Mouse (Mus musculus): ENCODE measurements at regions not wholly inside any gene's neighbourhood (a gene's known extent, or its start where the extent isn't known, plus 50 kb on each side); places are given as distances from the start of the nearest gene placed in this dataset.
"Not testable (repeated sequence)": the region's sequence is repeated elsewhere in the genome, so short reads cannot be mapped to it uniquely, and the experiment has no call there.

GRCm38 (mm10) chr12:11037951-11038350 lies 112.9 kb downstream of the Kcns3 start:
- no peak overlapping the region for H3K27ac ChIP-seq
- H3K4me3 ChIP-seq = no peak overlapping the region
- 93% methylated on average over 4 of the region's 4 CpGs for WGBS
- no peak for ATAC-seq
- H3K4me2 ChIP-seq = no peak overlapping the region
- no peaks in the 10 kb centered on the region for H3K9me3 ChIP-seq (replicated peaks)
- no peak overlapping the region for H3K9ac ChIP-seq
- H3K27me3 ChIP-seq = no peaks in the 10 kb centered on the region
- H3K36me3 ChIP-seq (ENCODE audit: poor library complexity, severe bottlenecking) = no peaks in the 10 kb centered on the region
- H3K4me1 ChIP-seq = no peaks in the 10 kb centered on the region

GRCm38 (mm10) chr12:11020571-11021545 lies 130.0 kb downstream of the Kcns3 start:
- WGBS = 91% methylated on average over 11 of the region's 11 CpGs
- ATAC-seq = peak; percentile 33; the same call in 1 of the 2 replicates
- no peaks in the 10 kb centered on the region for H3K9me3 ChIP-seq (replicated peaks)
- H3K36me3 ChIP-seq (ENCODE audit: poor library complexity, severe bottlenecking) = no peaks in the 10 kb centered on the region
- no peaks in the 10 kb centered on the region for H3K27me3 ChIP-seq
- H3K9ac ChIP-seq = no peak overlapping the region
- H3K4me2 ChIP-seq = no peak overlapping the region
- H3K4me3 ChIP-seq = no peak overlapping the region
- no peak overlapping the region for H3K27ac ChIP-seq
- H3K4me1 ChIP-seq = no peaks in the 10 kb centered on the region

GRCm38 (mm10) chr12:11011159-11011558 lies 139.7 kb downstream of the Kcns3 start:
- 67% methylated on average over 1 of the region's 1 CpGs for WGBS
- H3K9me3 ChIP-seq (replicated peaks) = no peaks in the 10 kb centered on the region
- H3K36me3 ChIP-seq (ENCODE audit: poor library complexity, severe bottlenecking) = no peaks in the 10 kb centered on the region
- ATAC-seq = no peak
- no peak overlapping the region for H3K9ac ChIP-seq
- 0 out of 2 replicates have a peak, but pooled peaks cover 1% of the 10 kb centered on the region for H3K4me1 ChIP-seq
- no peak overlapping the region for H3K4me2 ChIP-seq
- no peaks in the 10 kb centered on the region for H3K27me3 ChIP-seq
- no peak overlapping the region for H3K27ac ChIP-seq
- H3K4me3 ChIP-seq = no peak overlapping the region

- H3K27ac ChIP-seq = no peak overlapping the region
- H3K9me3 ChIP-seq (replicated peaks) = no peaks in the 10 kb centered on the region
- no peak overlapping the region for H3K4me3 ChIP-seq
- H3K4me2 ChIP-seq = no peak overlapping the region
- no peaks in the 10 kb centered on the region for H3K4me1 ChIP-seq
- no peaks in the 10 kb centered on the region for H3K36me3 ChIP-seq (ENCODE audit: poor library complexity, severe bottlenecking)
- 82% methylated on average over 3 of the region's 3 CpGs for WGBS
- ATAC-seq = peak; percentile 68; the same call in 1 of the 2 replicates
- no peaks in the 10 kb centered on the region for H3K27me3 ChIP-seq
- no peak overlapping the region for H3K9ac ChIP-seq
Measured at GRCm38 (mm10) chr12:10984295-10984694, 166.6 kb downstream of the Kcns3 start.

GRCm38 (mm10) chr12:10949184-10949583 lies 201.7 kb downstream of the Kcns3 start:
- H3K4me3 ChIP-seq = no peak overlapping the region
- 41% methylated on average over 5 of the region's 5 CpGs for WGBS
- no peak for ATAC-seq
- no peak overlapping the region for H3K27ac ChIP-seq
- H3K4me1 ChIP-seq = no peaks in the 10 kb centered on the region
- no peaks in the 10 kb centered on the region for H3K9me3 ChIP-seq (replicated peaks)
- H3K27me3 ChIP-seq = no peaks in the 10 kb centered on the region
- no peaks in the 10 kb centered on the region for H3K36me3 ChIP-seq (ENCODE audit: poor library complexity, severe bottlenecking)
- H3K4me2 ChIP-seq = no peak overlapping the region
- H3K9ac ChIP-seq = no peak overlapping the region

- Histone ChIP-seq H3K9ac (no peak overlapping the region), H3K36me3 (ENCODE audit: poor library complexity, severe bottlenecking) (no peaks in the 10 kb centered on the region), H3K4me1 (no peaks in the 10 kb centered on the region), H3K9me3 (replicated peaks) (no peaks in the 10 kb centered on the region), H3K4me3 (no peak overlapping the region), H3K27me3 (no peaks in the 10 kb centered on the region), H3K4me2 (no peak overlapping the region), H3K27ac (no peak overlapping the region)
- WGBS = 76% methylated on average over 3 of the region's 3 CpGs
- ATAC-seq = no peak; the same call in 1 of the 2 replicates
Measured at GRCm38 (mm10) chr12:10941064-10941463, 209.8 kb downstream of the Kcns3 start.

GRCm38 (mm10) chr12:10900054-10900453 lies 250.8 kb downstream of the Kcns3 start:
- not testable (repeated sequence) for H3K9me3 ChIP-seq (replicated peaks); H3K36me3 ChIP-seq (ENCODE audit: poor library complexity, severe bottlenecking); H3K27ac ChIP-seq; H3K4me3 ChIP-seq; H3K4me1 ChIP-seq; H3K4me2 ChIP-seq; H3K27me3 ChIP-seq; H3K9ac ChIP-seq; ATAC-seq
- WGBS = 97% methylated on average over 10 of the region's 14 CpGs

GRCm38 (mm10) chr12:10878791-10879190 lies 272.1 kb downstream of the Kcns3 start:
- Histone ChIP-seq H3K4me1 (peaks cover 20% of the 10 kb centered on the region), H3K4me3 (no peak overlapping the region), H3K9ac (no peak overlapping the region), H3K27ac (no peak overlapping the region), H3K9me3 (replicated peaks) (no peaks in the 10 kb centered on the region), H3K27me3 (no peaks in the 10 kb centered on the region), H3K36me3 (ENCODE audit: poor library complexity, severe bottlenecking) (no peaks in the 10 kb centered on the region), H3K4me2 (no peak overlapping the region)
- no peak for ATAC-seq

GRCm38 (mm10) chr12:10874589-10875554 lies 276.0 kb downstream of the Kcns3 start:
- WGBS = 6% methylated on average over 9 of the region's 9 CpGs
- H3K27ac ChIP-seq = peak overlapping the region; percentile 77
- H3K27me3 ChIP-seq = no peaks in the 10 kb centered on the region
- ATAC-seq = peak; percentile 97
- H3K4me1 ChIP-seq = peaks cover 25% of the 10 kb centered on the region
- no peaks in the 10 kb centered on the region for H3K36me3 ChIP-seq (ENCODE audit: poor library complexity, severe bottlenecking)
- H3K9ac ChIP-seq = no peak overlapping the region
- peak overlapping the region; percentile 41 for H3K4me2 ChIP-seq
- H3K4me3 ChIP-seq = no peak overlapping the region
- no peaks in the 10 kb centered on the region for H3K9me3 ChIP-seq (replicated peaks)

GRCm38 (mm10) chr12:10873716-10874401 lies 277.0 kb downstream of the Kcns3 start:
- no peaks in the 10 kb centered on the region for H3K36me3 ChIP-seq (ENCODE audit: poor library complexity, severe bottlenecking)
- WGBS = 64% methylated on average over 4 of the region's 4 CpGs
- peaks cover 25% of the 10 kb centered on the region for H3K4me1 ChIP-seq
- 0 out of 2 replicates have a peak overlapping the region, but pooled peaks have one; percentile 15 for H3K4me2 ChIP-seq
- ATAC-seq = peak; percentile 31
- peak overlapping the region; percentile 77 for H3K27ac ChIP-seq
- no peak overlapping the region for H3K4me3 ChIP-seq
- H3K27me3 ChIP-seq = no peaks in the 10 kb centered on the region
- H3K9me3 ChIP-seq (replicated peaks) = no peaks in the 10 kb centered on the region
- H3K9ac ChIP-seq = no peak overlapping the region

All from forebrain, embryonic 13.5 days (tissue).